Mouse (Mus musculus) limb, embryonic 10.5 days (tissue): Measurements from ENCODE around the gene G3bp2. TPM values are rescaled to one million over a fixed set of nuclear protein-coding genes. Genes with fewer than 3 reads are reported as not detected.
A peak's percentile ranks its signal among the peaks of the same experiment; 100 is the strongest.
"Not testable (repeated sequence)": the region's sequence is repeated elsewhere in the genome, so short reads cannot be mapped to it uniquely, and the experiment has no call there.

ENCODE experiments used
- DNase-seq: peaks from one replicate; pipeline ENCODE4 v3.0.0-alpha.2; 2017; ENCODE audit warnings: low spot score
- H3K27ac ChIP-seq: fragments of 300-500 bp; sonication (generic); 2 replicates; pipeline ENCODE4 v1.5.1; 2016; ENCODE audit warnings: mild to moderate bottlenecking
- H3K27me3 ChIP-seq: fragments of 300-500 bp; sonication (generic); 2 replicates; pipeline ENCODE4 v1.6.1; 2016; ENCODE audit warnings: low read depth, mild to moderate bottlenecking; ENCODE audit not compliant: poor library complexity, severe bottlenecking
- H3K36me3 ChIP-seq: fragments of 300-500 bp; sonication (generic); 2 replicates; pipeline ENCODE4 v1.6.1; 2016; ENCODE audit warnings: mild to moderate bottlenecking, moderate library complexity
- H3K4me1 ChIP-seq: fragments of 300-500 bp; sonication (generic); 2 replicates; pipeline ENCODE4 v1.6.1; 2016
- H3K4me3 ChIP-seq: fragments of 300-500 bp; sonication (generic); 2 replicates; pipeline ENCODE4 v1.5.1; 2016; ENCODE audit warnings: mild to moderate bottlenecking, moderate library complexity
- H3K9me3 ChIP-seq: fragments of 300-500 bp; sonication (generic); replicated peaks from 2 replicates; pipeline ENCODE4 v1.6.1; 2016; ENCODE audit warnings: mild to moderate bottlenecking
- WGBS: fragments of 180-500 bp; shearing (Covaris S2); methylation state at CpG from one replicate; pipeline ENCODE4 v1.1.7; 2016; 5-methylcytosine and 5-hydroxymethylcytosine counted together
- polyA plus RNA-seq: library from polyadenylated mRNA; unstranded; fragments of >200 nt; fragmentation: Nextera tagmentation; extraction: Ambion mirVana; gene quantifications from 2 replicates; pipeline ENCODE4 v1.2.1, GENCODE M21; 2016

G3bp2 gene
- 265 and 267 TPM in 2 replicates for polyA plus RNA-seq

GRCm38 (mm10) chr5:92083417-92084038, at the start of gene G3bp2:
G3bp2 (minus strand) TSS chr5:92083719.
- H3K27me3 ChIP-seq: no peaks in the 10 kb centered on the region
- peak within 1 kb of the TSS; percentile 99 for H3K4me3 ChIP-seq
- peak within 1 kb of the TSS; percentile 99 for H3K27ac ChIP-seq
- H3K9me3 ChIP-seq: no peaks in the 10 kb centered on the region
- peak; percentile 96 for DNase-seq
- WGBS: under 1% methylated on average over 65 of the region's 65 CpGs
- peaks cover 24% of the 10 kb centered on the region for H3K4me1 ChIP-seq
- H3K36me3 ChIP-seq: no peaks in the 10 kb centered on the region

DNA sequence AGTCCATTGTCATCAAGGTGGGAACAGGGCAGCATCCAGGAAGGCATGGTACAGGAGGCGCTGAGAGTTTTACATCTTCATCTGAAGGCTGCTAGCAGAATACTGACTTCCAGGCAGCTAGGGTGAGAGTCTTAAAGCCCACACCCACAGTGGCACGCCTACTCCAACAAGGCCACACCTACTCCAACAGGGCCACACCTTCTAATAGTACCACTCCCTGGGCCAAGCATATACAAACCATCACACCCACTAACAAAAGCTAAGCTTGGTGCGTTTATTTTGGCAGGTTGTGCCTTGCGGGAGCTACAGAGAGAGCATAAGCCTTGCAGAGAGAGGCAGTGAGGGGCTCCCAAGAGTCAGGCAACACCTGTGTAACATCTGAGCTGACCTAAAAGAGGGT, 49.5 kb upstream of the G3bp2 start:
- H3K9me3 ChIP-seq, H3K4me3 ChIP-seq, H3K27me3 ChIP-seq, DNase-seq, H3K27ac ChIP-seq: not testable (repeated sequence)
- Histone ChIP-seq H3K4me1 (peaks cover 24% of the 10 kb centered on the region), H3K36me3 (peaks cover 19% of the 10 kb centered on the region)
- WGBS: 69% methylated on average over 4 of the region's 4 CpGs

- Histone ChIP-seq H3K36me3 (peaks cover 19% of the 10 kb centered on the region), H3K27ac (no peak overlapping the region), H3K9me3 (no peaks in the 10 kb centered on the region), H3K27me3 (no peaks in the 10 kb centered on the region), H3K4me3 (no peak overlapping the region), H3K4me1 (peaks cover 22% of the 10 kb centered on the region)
- WGBS: 96% methylated on average over 4 of the region's 4 CpGs
- DNase-seq: no peak
These were observed 48.6 kb upstream of the G3bp2 start for GRCm38 (mm10) chr5:92132127-92132526.

DNA sequence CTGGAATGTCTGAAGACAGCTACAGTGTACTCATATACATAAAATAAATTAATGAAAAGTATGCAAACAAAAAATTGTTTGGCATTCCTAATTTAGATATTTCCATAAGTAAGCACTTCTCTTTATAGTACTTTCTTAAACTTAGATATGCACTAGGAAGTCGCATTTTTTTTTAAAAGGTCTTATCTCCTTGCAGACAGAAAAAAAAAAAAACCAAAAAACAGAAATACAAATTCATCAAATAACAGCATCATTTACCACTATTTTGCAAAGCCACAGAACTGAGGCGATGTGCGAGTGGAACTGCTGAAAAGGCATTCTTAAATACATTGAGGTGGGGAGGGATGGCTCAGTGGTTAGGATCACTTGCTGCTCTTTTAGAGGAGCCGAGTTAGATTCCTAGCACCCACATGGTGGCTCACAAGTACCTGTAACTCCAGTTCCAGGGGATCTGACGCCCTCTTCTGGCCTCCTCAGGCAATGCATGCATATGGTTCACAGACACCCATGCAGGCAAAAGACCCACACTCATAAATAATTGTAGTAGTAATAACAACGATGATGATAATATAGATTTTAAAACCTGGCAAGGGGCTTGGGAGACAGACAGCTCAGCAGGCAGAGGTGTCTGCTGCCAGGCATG, 46.6 kb upstream of the G3bp2 start:
- no peak overlapping the region for H3K27ac ChIP-seq
- peaks cover 10% of the 10 kb centered on the region for H3K4me1 ChIP-seq
- no peak overlapping the region for H3K4me3 ChIP-seq
- peaks cover 22% of the 10 kb centered on the region for H3K36me3 ChIP-seq
- H3K9me3 ChIP-seq: no peaks in the 10 kb centered on the region
- H3K27me3 ChIP-seq: no peaks in the 10 kb centered on the region
- 91% methylated on average over 6 of the region's 6 CpGs for WGBS
- DNase-seq: no peak

GRCm38 (mm10) chr5:92129321-92129768, 45.8 kb upstream of the G3bp2 start:
- no peak overlapping the region for H3K4me3 ChIP-seq
- H3K27me3 ChIP-seq: no peaks in the 10 kb centered on the region
- no peak for DNase-seq
- whole genome bisulfite sequencing: 82% methylated on average over 1 of the region's 1 CpGs
- H3K27ac ChIP-seq: no peak overlapping the region
- peaks cover 10% of the 10 kb centered on the region for H3K4me1 ChIP-seq
- no peaks in the 10 kb centered on the region for H3K9me3 ChIP-seq
- peaks cover 27% of the 10 kb centered on the region for H3K36me3 ChIP-seq

DNA sequence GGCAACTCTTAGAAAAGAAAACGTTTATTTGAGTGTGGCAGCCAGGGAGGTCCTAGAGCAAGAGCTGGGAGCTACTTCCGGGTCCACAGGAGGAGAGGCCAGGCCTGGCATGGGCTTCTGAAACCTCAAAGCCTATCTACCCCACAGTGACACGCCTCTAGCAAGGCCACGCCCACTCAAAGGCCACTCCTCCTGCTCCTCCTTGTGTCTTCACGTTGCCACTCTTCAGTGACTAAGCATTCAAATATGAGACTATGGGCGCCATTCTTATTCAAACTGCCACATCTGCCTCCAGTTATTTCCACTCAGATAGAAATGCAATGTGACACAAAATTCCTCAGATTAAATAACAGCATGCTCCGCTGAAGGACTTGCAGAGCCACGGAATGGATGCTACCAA, 45.1 kb upstream of the G3bp2 start:
- H3K36me3 ChIP-seq: peaks cover 27% of the 10 kb centered on the region
- no peak for DNase-seq
- peaks cover 10% of the 10 kb centered on the region for H3K4me1 ChIP-seq
- no peak overlapping the region for H3K27ac ChIP-seq
- H3K4me3 ChIP-seq: no peak overlapping the region
- 12% methylated on average over 8 of the region's 8 CpGs for WGBS
- H3K9me3 ChIP-seq: no peaks in the 10 kb centered on the region
- no peaks in the 10 kb centered on the region for H3K27me3 ChIP-seq

DNA sequence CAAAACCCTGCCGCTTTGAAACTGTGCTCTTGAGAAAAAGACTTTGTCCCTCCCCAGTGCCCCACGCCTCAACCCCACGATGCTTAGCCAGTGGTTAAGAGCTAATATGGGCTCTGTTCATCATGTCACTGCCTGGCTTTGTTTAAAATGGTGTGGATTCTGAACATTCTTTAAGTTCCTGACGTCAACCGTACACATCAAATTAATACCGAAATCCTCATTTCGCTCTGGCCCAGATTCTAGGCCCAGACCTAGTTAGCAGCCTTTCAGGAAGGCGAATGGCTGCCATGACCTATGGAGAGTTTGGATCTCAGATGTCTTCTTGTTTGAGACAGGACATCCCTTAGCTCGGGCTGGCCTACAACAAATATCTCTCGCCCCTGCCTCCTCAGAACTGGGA, 44.2 kb upstream of the G3bp2 start:
- 94% methylated on average over 10 of the region's 10 CpGs for WGBS
- no peak for DNase-seq
- H3K4me1 ChIP-seq: peaks cover 10% of the 10 kb centered on the region
- no peak overlapping the region for H3K4me3 ChIP-seq
- H3K27me3 ChIP-seq: no peaks in the 10 kb centered on the region
- peaks cover 24% of the 10 kb centered on the region for H3K36me3 ChIP-seq
- no peaks in the 10 kb centered on the region for H3K9me3 ChIP-seq
- H3K27ac ChIP-seq: no peak overlapping the region

DNA sequence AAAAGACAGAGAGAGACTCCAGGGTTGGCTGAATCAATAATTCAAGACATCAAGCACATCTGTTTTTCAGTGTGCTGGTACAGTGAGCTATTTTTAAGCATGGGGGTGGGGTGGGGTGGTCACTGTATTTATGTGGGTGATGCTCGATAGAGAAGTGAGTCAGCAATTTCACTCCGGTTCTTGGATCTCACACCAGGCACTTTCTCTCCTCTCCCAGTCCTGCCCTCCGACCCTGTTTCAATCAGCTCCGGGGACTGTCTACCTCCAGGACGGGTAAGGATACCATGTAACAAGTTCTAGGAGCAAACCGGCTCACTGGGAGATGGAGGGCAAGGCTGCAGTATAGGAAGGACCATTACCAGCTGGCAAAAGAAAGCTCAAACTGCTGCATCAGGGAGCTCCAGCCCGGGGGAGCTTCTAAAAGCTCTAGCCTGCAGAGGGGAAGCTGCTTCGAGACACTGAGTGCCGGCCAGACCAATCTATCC, 43.7 kb upstream of the G3bp2 start:
- H3K27me3 ChIP-seq: no peaks in the 10 kb centered on the region
- DNase-seq: no peak
- peaks cover 10% of the 10 kb centered on the region for H3K4me1 ChIP-seq
- no peak overlapping the region for H3K4me3 ChIP-seq
- no peak overlapping the region for H3K27ac ChIP-seq
- 74% methylated on average over 9 of the region's 9 CpGs for WGBS
- H3K36me3 ChIP-seq: peaks cover 24% of the 10 kb centered on the region
- H3K9me3 ChIP-seq: no peaks in the 10 kb centered on the region

- H3K4me3 ChIP-seq: no peak overlapping the region
- WGBS: 91% methylated on average over 3 of the region's 3 CpGs
- H3K27ac ChIP-seq: no peak overlapping the region
- H3K4me1 ChIP-seq: peaks cover 10% of the 10 kb centered on the region
- H3K36me3 ChIP-seq: peaks cover 13% of the 10 kb centered on the region
- no peaks in the 10 kb centered on the region for H3K9me3 ChIP-seq
- DNase-seq: no peak
- H3K27me3 ChIP-seq: no peaks in the 10 kb centered on the region
These were observed 41.9 kb upstream of the G3bp2 start for GRCm38 (mm10) chr5:92125446-92125845.

GRCm38 (mm10) chr5:92121636-92122035, 38.1 kb upstream of the G3bp2 start:
- Histone ChIP-seq H3K4me3 (no peak overlapping the region), H3K27ac (no peak overlapping the region), H3K36me3 (peaks cover 10% of the 10 kb centered on the region), H3K27me3 (no peaks in the 10 kb centered on the region), H3K9me3 (no peaks in the 10 kb centered on the region), H3K4me1 (no peaks in the 10 kb centered on the region)
- no peak for DNase-seq
- WGBS: 95% methylated on average over 4 of the region's 4 CpGs

DNA sequence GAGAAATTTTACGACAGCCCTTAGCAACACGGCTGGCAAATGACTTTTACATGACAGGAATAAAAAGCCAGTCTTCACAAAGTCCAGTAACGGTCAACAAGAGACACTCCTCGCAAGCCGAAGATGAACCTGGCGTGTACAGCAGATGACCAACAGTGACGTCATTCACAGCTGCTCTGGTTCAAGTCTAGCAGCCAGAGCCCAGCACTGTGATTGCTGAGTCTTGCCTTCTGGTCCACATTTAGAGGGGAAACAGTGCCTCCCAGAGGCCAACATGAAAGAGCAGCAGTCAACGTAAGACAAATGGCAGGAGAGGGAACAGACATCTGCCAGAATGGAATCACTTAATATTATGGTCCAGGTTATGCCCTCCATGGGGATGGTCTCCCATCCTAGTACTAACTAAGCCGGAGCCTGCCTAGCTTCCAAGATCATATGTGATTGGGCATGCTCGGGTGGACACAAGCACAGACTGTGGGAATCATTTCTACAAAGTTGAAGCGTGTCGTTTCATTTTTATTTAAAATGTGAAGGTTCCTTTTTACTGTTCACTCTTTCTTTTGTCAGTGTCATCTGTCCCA, 34.4 kb upstream of the G3bp2 start:
- no peak overlapping the region for H3K4me3 ChIP-seq
- H3K27me3 ChIP-seq: peaks cover 1% of the 10 kb centered on the region; the same call in 1 of the 2 replicates
- 58% methylated on average over 12 of the region's 12 CpGs for WGBS
- peak; percentile 50 for DNase-seq
- no peaks in the 10 kb centered on the region for H3K9me3 ChIP-seq
- 0 out of 2 replicates have a peak, but pooled peaks cover under 1% of the 10 kb centered on the region for H3K4me1 ChIP-seq
- H3K27ac ChIP-seq: no peak overlapping the region
- 0 out of 2 replicates have a peak, but pooled peaks cover under 1% of the 10 kb centered on the region for H3K36me3 ChIP-seq

DNA sequence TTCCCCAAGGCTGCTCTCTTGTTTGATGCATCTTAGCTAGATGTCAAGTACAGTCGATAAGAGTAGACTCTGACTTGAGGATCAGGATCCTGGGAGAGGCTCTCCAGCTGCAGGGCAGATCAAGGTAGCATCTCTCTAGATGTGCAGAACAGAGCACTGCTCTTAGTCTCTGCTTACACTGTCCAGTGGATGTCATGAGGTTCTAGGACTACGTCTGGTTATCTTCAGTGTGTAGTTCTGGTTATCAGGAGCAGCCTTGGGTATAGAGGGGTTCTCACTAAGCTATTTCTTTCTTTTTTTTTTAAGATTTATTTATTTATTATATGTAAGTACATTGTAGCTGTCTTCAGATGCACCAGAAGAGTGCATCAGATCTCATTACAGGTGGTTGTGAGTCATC, 31.4 kb upstream of the G3bp2 start:
- Histone ChIP-seq H3K27me3 (peaks cover 7% of the 10 kb centered on the region; the same call in 1 of the 2 replicates), H3K9me3 (no peaks in the 10 kb centered on the region), H3K4me1 (peaks cover 9% of the 10 kb centered on the region), H3K27ac (no peak overlapping the region), H3K36me3 (0 out of 2 replicates have a peak, but pooled peaks cover 2% of the 10 kb centered on the region), H3K4me3 (no peak overlapping the region)
- no peak for DNase-seq
- 91% methylated on average over 2 of the region's 2 CpGs for WGBS

- Histone ChIP-seq H3K4me3 (no peak overlapping the region), H3K27ac (no peak overlapping the region), H3K4me1 (peaks cover 9% of the 10 kb centered on the region), H3K9me3 (no peaks in the 10 kb centered on the region), H3K36me3 (0 out of 2 replicates have a peak, but pooled peaks cover 2% of the 10 kb centered on the region), H3K27me3 (peaks cover 7% of the 10 kb centered on the region; the same call in 1 of the 2 replicates)
- no peak for DNase-seq
- 90% methylated on average over 6 of the region's 6 CpGs for WGBS
These were observed 30.7 kb upstream of the G3bp2 start for GRCm38 (mm10) chr5:92114223-92114622.
